Mouse (Mus musculus) forebrain, embryonic 11.5 days (tissue): ENCODE measurements around the gene Notch1. TPM values are rescaled to one million over a fixed set of nuclear protein-coding genes. Genes with fewer than 3 reads are reported as not detected.

Experiments used
- ATAC-seq: fragments of 200-750 bp; cut with Nextera tagmentation; replicated peaks from 2 replicates; pipeline ENCODE4 v1.8.0; 2017; ENCODE audit warnings: moderate TSS enrichment; ENCODE audit not compliant: low FRiP score
- DNase-seq: peaks from one replicate; pipeline ENCODE4 v3.0.0-alpha.2; 2017; ENCODE audit warnings: low spot score
- H3K27ac ChIP-seq: fragments of 300-500 bp; sonication (generic); 2 replicates; pipeline ENCODE4 v1.5.1; 2014; ENCODE audit warnings: low read depth, low read length
- H3K27me3 ChIP-seq: fragments of 300-500 bp; sonication (generic); 2 replicates; pipeline ENCODE4 v1.6.1; 2014; ENCODE audit warnings: mild to moderate bottlenecking, low read length, mixed read lengths; ENCODE audit not compliant: control insufficient read depth, insufficient read depth
- H3K36me3 ChIP-seq: fragments of 300-500 bp; sonication (generic); 2 replicates; pipeline ENCODE4 v1.6.1; 2014; ENCODE audit warnings: mild to moderate bottlenecking, low read length, moderate library complexity, mixed read lengths; ENCODE audit not compliant: control insufficient read depth, insufficient read depth
- H3K4me1 ChIP-seq: fragments of 300-500 bp; sonication (generic); replicated peaks from 2 replicates; pipeline ENCODE4 v1.6.1; 2014; ENCODE audit warnings: low read length, mixed read lengths; ENCODE audit not compliant: control insufficient read depth, insufficient read depth
- H3K4me2 ChIP-seq: fragments of 300-500 bp; sonication (generic); 2 replicates; pipeline ENCODE4 v1.6.1; 2014; ENCODE audit warnings: low read depth, mild to moderate bottlenecking, low read length, moderate library complexity, mixed read lengths; ENCODE audit not compliant: severe bottlenecking
- H3K4me3 ChIP-seq: fragments of 300-500 bp; sonication (generic); 2 replicates; pipeline ENCODE4 v1.5.1; 2014; ENCODE audit warnings: low read depth, low read length
- H3K9ac ChIP-seq: fragments of 300-500 bp; sonication (generic); 2 replicates; pipeline ENCODE4 v1.6.1; 2014; ENCODE audit warnings: low read length
- H3K9me3 ChIP-seq: fragments of 300-500 bp; sonication (generic); 2 replicates; pipeline ENCODE4 v1.6.1; 2016; ENCODE audit warnings: low read length, mixed read lengths; ENCODE audit not compliant: control insufficient read depth
- whole genome bisulfite sequencing: fragments of 180-500 bp; shearing (Covaris S2); extraction: QIAGEN DNeasy Blood & Tissue Kit; methylation state at CpG from one replicate; pipeline ENCODE4 v1.1.7; 2014; 5-methylcytosine and 5-hydroxymethylcytosine counted together
- polyA plus RNA-seq: library from polyadenylated mRNA; unstranded; fragments of >200 nt; fragmentation: Nextera tagmentation; extraction: Ambion mirVana; gene quantifications from 2 replicates; pipeline ENCODE4 v1.2.1, GENCODE M21; 2014

Gene Notch1
- polyA plus RNA-seq, 1 experiment from 2014 or later = 70.9 TPM

- Histone ChIP-seq H3K27ac (no peak overlapping the region), H3K4me3 (no peak overlapping the region), H3K9ac (no peak overlapping the region), H3K4me2 (no peak overlapping the region), H3K27me3 (no peaks in the 10 kb centered on the region), H3K4me1 (no peaks in the 10 kb centered on the region), H3K9me3 (no peaks in the 10 kb centered on the region), H3K36me3 (peaks cover 39% of the 10 kb centered on the region)
- WGBS = 92% methylated on average over 5 of the region's 5 CpGs
- DNase-seq (no peak), ATAC-seq (no peak)
Observed at GRCm38 (mm10) chr2:26461667-26462066, 54.8 kb downstream of the Notch1 start.

GRCm38 (mm10) chr2:26460837-26461236, 55.6 kb downstream of the Notch1 start:
- WGBS = 90% methylated on average over 13 of the region's 13 CpGs
- H3K27ac ChIP-seq = no peak overlapping the region

GRCm38 (mm10) chr2:26460097-26460646, 56.3 kb downstream of the Notch1 start:
- Histone ChIP-seq H3K4me1 (no peaks in the 10 kb centered on the region), H3K27ac (no peak overlapping the region), H3K36me3 (peaks cover 27% of the 10 kb centered on the region), H3K4me2 (no peak overlapping the region), H3K9me3 (no peaks in the 10 kb centered on the region), H3K4me3 (no peak overlapping the region), H3K9ac (no peak overlapping the region), H3K27me3 (no peaks in the 10 kb centered on the region)
- 0 out of 2 replicates have a peak, but pooled peaks have one; percentile 7 for ATAC-seq
- WGBS = 91% methylated on average over 16 of the region's 16 CpGs
- DNase-seq = no peak

More at GRCm38 (mm10) chr2:26460837-26461236, 55.6 kb downstream of the Notch1 start:
- H3K36me3 ChIP-seq = peaks cover 31% of the 10 kb centered on the region
- H3K4me3 ChIP-seq = no peak overlapping the region
- DNase-seq (no peak), ATAC-seq (no peak)
- no peaks in the 10 kb centered on the region for H3K27me3 ChIP-seq
- H3K9me3 ChIP-seq = no peaks in the 10 kb centered on the region
- H3K4me2 ChIP-seq = no peak overlapping the region
- no peak overlapping the region for H3K9ac ChIP-seq
- no peaks in the 10 kb centered on the region for H3K4me1 ChIP-seq

GRCm38 (mm10) chr2:26459478-26459877, 57.0 kb downstream of the Notch1 start:
- Histone ChIP-seq H3K9me3 (no peaks in the 10 kb centered on the region), H3K9ac (no peak overlapping the region), H3K4me3 (no peak overlapping the region), H3K36me3 (peaks cover 27% of the 10 kb centered on the region), H3K27me3 (no peaks in the 10 kb centered on the region), H3K4me2 (no peak overlapping the region), H3K27ac (no peak overlapping the region), H3K4me1 (no peaks in the 10 kb centered on the region)
- ATAC-seq = 0 out of 2 replicates have a peak, but pooled peaks have one; percentile 16
- DNase-seq = no peak
- 32% methylated on average over 6 of the region's 6 CpGs for WGBS

GRCm38 (mm10) chr2:26458402-26459124, 57.9 kb downstream of the Notch1 start:
- H3K4me2 ChIP-seq = no peak overlapping the region
- ATAC-seq (no peak), DNase-seq (peak; percentile 63)
- no peak overlapping the region for H3K27ac ChIP-seq
- H3K36me3 ChIP-seq = peaks cover 22% of the 10 kb centered on the region
- no peaks in the 10 kb centered on the region for H3K9me3 ChIP-seq
- no peak overlapping the region for H3K4me3 ChIP-seq
- H3K9ac ChIP-seq = no peak overlapping the region
- H3K27me3 ChIP-seq = no peaks in the 10 kb centered on the region
- H3K4me1 ChIP-seq = no peaks in the 10 kb centered on the region
- WGBS = 38% methylated on average over 7 of the region's 7 CpGs

GRCm38 (mm10) chr2:26449121-26450060, 67.1 kb downstream of the Notch1 start:
- peaks cover 7% of the 10 kb centered on the region; the same call in 1 of the 2 replicates for H3K4me1 ChIP-seq
- no peak for ATAC-seq
- no peak overlapping the region; the same call in 1 of the 2 replicates for H3K9ac ChIP-seq
- H3K36me3 ChIP-seq = no peaks in the 10 kb centered on the region
- H3K4me3 ChIP-seq = no peak overlapping the region
- DNase-seq = peak; percentile 89
- H3K9me3 ChIP-seq = no peaks in the 10 kb centered on the region
- H3K27ac ChIP-seq = no peak overlapping the region
- H3K27me3 ChIP-seq = no peaks in the 10 kb centered on the region
- H3K4me2 ChIP-seq = no peak overlapping the region
- 23% methylated on average over 5 of the region's 5 CpGs for WGBS

GRCm38 (mm10) chr2:26447451-26447850, 69.0 kb downstream of the Notch1 start:
- peaks cover 13% of the 10 kb centered on the region; the same call in 1 of the 2 replicates for H3K4me1 ChIP-seq
- WGBS = 94% methylated on average over 1 of the region's 1 CpGs

GRCm38 (mm10) chr2:26446671-26447070, 69.8 kb downstream of the Notch1 start:
- Histone ChIP-seq H3K36me3 (no peaks in the 10 kb centered on the region), H3K4me2 (peak overlapping the region; percentile 82), H3K9ac (peak overlapping the region; percentile 1; the same call in 1 of the 2 replicates), H3K27ac (no peak overlapping the region), H3K4me3 (peak overlapping the region; percentile 88), H3K4me1 (peaks cover 13% of the 10 kb centered on the region; the same call in 1 of the 2 replicates), H3K9me3 (no peaks in the 10 kb centered on the region), H3K27me3 (no peaks in the 10 kb centered on the region)
- ATAC-seq (no peak), DNase-seq (peak; percentile 55)
- 71% methylated on average over 4 of the region's 4 CpGs for WGBS

More at GRCm38 (mm10) chr2:26447451-26447850, 69.0 kb downstream of the Notch1 start:
- Histone ChIP-seq H3K9ac (no peak overlapping the region), H3K36me3 (no peaks in the 10 kb centered on the region), H3K4me2 (no peak overlapping the region), H3K27me3 (no peaks in the 10 kb centered on the region), H3K4me3 (no peak overlapping the region), H3K9me3 (no peaks in the 10 kb centered on the region), H3K27ac (no peak overlapping the region)
- DNase-seq (no peak), ATAC-seq (no peak)
